In the genomic region with DNA sequence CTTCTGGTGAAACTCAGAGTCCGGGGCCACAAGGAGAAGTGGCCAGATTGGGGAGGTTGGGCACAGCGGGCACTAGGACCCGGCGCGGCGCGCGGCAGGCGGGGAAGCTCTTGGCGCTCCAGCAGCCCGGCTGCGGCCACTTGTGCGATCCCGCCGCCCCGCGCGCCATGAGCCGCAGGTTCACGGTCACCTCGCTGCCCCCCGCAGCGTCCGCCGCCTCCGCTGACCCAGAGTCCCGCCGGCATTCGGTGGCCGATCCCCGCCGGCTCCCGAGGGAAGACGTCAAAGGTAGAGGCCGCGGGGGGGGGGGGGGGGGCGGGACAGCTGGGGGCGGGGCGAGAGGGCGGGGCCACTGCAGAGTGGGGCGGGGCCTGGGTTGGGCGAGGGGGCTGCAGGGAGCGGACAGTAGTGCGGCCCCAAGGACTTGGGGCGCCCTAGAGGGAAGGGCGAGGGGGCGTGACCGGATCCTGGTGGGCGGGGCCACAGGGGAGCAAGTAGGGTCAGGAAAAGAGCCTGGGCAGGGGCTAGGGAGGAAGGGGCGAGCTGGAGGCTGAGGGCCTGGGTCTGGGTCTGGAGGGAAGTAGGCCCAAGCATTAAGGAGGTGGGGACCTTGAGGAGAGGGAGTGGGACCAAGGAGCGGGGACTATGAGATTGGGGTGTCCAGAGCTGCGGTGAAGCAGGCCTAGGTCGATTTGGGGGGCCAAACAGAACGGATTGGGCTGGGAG, we compare ENCODE assay signal across 8 mouse cellular contexts. TPM values are rescaled to one million over a fixed set of nuclear protein-coding genes. Genes with fewer than 3 reads are reported as not detected.
A peak's percentile ranks its signal among the peaks of the same experiment; 100 is the strongest.
DNase-seq lines count a peak whose midpoint lies in the region; ATAC-seq lines count a peak whose summit lies in the region.

Gene Slc12a5, plus strand, starts transcription at position 87 of the 726 bp plus-strand sequence.

- peaks cover 11% of the 10 kb centered on the region; the same call in 1 of the 2 replicates for H3K4me1 ChIP-seq in embryonic facial prominence, embryonic 15.5 days
- H3K4me1 ChIP-seq in hindbrain, embryonic 15.5 days (replicated peaks), result peaks cover 54% of the 10 kb centered on the region

- H3K27me3 ChIP-seq in embryonic facial prominence, embryonic 15.5 days, result peaks cover 14% of the 10 kb centered on the region
- H3K27me3 ChIP-seq in hindbrain, embryonic 15.5 days, result no peaks in the 10 kb centered on the region

- peak; percentile 44; the same call in 1 of the 2 replicates for ATAC-seq in embryonic facial prominence, embryonic 15.5 days (ENCODE audit: insufficient number of reproducible peaks, low FRiP score, low TSS enrichment, low read depth)
- peak; percentile 63; the same call in 1 of the 2 replicates for ATAC-seq in hindbrain, embryonic 15.5 days (ENCODE audit: low FRiP score, low read depth)
- ATAC-seq in megakaryocyte, adult 5-6 weeks (ENCODE audit: poor library complexity, severe bottlenecking), result peak; percentile 64

- intact Hi-C loops in left cerebral cortex, postnatal 10 days (cut with DNase I), result loop anchor here (10.0 kb wide), 1 partner anchor 314 kb away; no protein-coding TSS in a partner anchor

- H3K27ac ChIP-seq in embryonic facial prominence, embryonic 15.5 days (replicated peaks), result no peak within 1 kb of the TSS
- peak within 1 kb of the TSS; percentile 75 for H3K27ac ChIP-seq in hindbrain, embryonic 15.5 days (replicated peaks)

- peak within 1 kb of the TSS; percentile 54 for H3K4me3 ChIP-seq in embryonic facial prominence, embryonic 15.5 days (replicated peaks)
- peak within 1 kb of the TSS; percentile 66 for H3K4me3 ChIP-seq in hindbrain, embryonic 15.5 days

- H3K9ac ChIP-seq in embryonic facial prominence, embryonic 15.5 days, result 0 out of 2 replicates have a peak within 1 kb of the TSS, but pooled peaks have one; percentile 22
- peak within 1 kb of the TSS; percentile 63 for H3K9ac ChIP-seq in hindbrain, embryonic 15.5 days

- no peaks in the 10 kb centered on the region for H3K9me3 ChIP-seq in embryonic facial prominence, embryonic 15.5 days (replicated peaks)
- no peaks in the 10 kb centered on the region for H3K9me3 ChIP-seq in hindbrain, embryonic 15.5 days

- no peaks in the 10 kb centered on the region for H3K36me3 ChIP-seq in embryonic facial prominence, embryonic 15.5 days
- H3K36me3 ChIP-seq in hindbrain, embryonic 15.5 days, result no peaks in the 10 kb centered on the region

- peak; percentile 72 to 79 for DNase-seq in left cerebral cortex, adult 18-20 months (ENCODE audit: low spot score in 2 of 2)
- DNase-seq in left cerebral cortex, adult 11 months (ENCODE audit: low spot score), result no peak
- peak; percentile 80 to 87 for DNase-seq in adrenal gland, postnatal 36 days
- peak in 1 of 2 experiments; percentile 81 for DNase-seq in left cerebral cortex, postnatal 10 days (ENCODE audit: extremely low spot score in 1 of 2, low spot score in 2 of 2)
- DNase-seq in spleen, postnatal 36 days (ENCODE audit: low spot score in 2 of 2), result peak; percentile 34 to 39

- H3K4me2 ChIP-seq in embryonic facial prominence, embryonic 15.5 days (replicated peaks), result peak within 1 kb of the TSS; percentile 65
- H3K4me2 ChIP-seq in hindbrain, embryonic 15.5 days, result peak within 1 kb of the TSS; percentile 71

- WGBS in embryonic facial prominence, embryonic 15.5 days, result 1% methylated on average over 40 of the region's 54 CpGs
- WGBS in hindbrain, embryonic 15.5 days, result 2% methylated on average over 36 of the region's 54 CpGs

RNA-seq across cellular contexts. Expression of gene Slc12a5, which starts in this region (rescaled TPM):
- total RNA-seq in left cerebral cortex, adult 18-20 months (2021), result 100 to 1,000 TPM; 538 to 565 TPM
- total RNA-seq in adrenal gland, postnatal 36 days (2021), result 1 to 10 TPM; 4.3 to 7.9 TPM
- polyA plus RNA-seq in embryonic facial prominence, embryonic 15.5 days (2015; fragmentation: Nextera tagmentation; extraction: Ambion mirVana), result 0.72 and 0.85 TPM in 2 replicates
- 55.2 and 60.5 TPM in 2 replicates for polyA plus RNA-seq in hindbrain, embryonic 15.5 days (2015; fragmentation: Nextera tagmentation; extraction: Ambion mirVana)
- total RNA-seq in left cerebral cortex, postnatal 10 days (2021), result 100 to 1,000 TPM; 350 to 355 TPM
- 0.91 and 1.3 TPM in 2 replicates for total RNA-seq in megakaryocyte, adult 5-6 weeks (2015)
- 0.48 and 0.89 TPM in 2 replicates for total RNA-seq in megakaryocyte, adult 5-6 weeks (2017)

Comparison
In these comparisons a context has a peak if more than half of its experiments do, and no peak if none do; other contexts are left out.
1. RNA of gene Slc12a5 (total RNA-seq): 538 to 565 TPM in left cerebral cortex, adult 18-20 months and 350 to 355 TPM in left cerebral cortex, postnatal 10 days; 4.3 to 7.9 TPM in adrenal gland, postnatal 36 days and 0.48 to 1.3 TPM in megakaryocyte, adult 5-6 weeks; every median in the first group is over 10 times any median in the second.
2. RNA of gene Slc12a5 (polyA plus RNA-seq): 55.2 to 60.5 TPM in hindbrain, embryonic 15.5 days; 0.72 to 0.85 TPM in embryonic facial prominence, embryonic 15.5 days; every median in the first group is over 10 times any median in the second.
3. Peak in ATAC-seq, H3K4me3 ChIP-seq, H3K9ac ChIP-seq and H3K4me2 ChIP-seq in embryonic facial prominence, embryonic 15.5 days; RNA of the gene not detected or under 1 TPM.
4. Peak in every context shown above with its lines, with median percentiles within 50 percentile points of each other: ATAC-seq.